Mouse (Mus musculus): ENCODE measurements around the gene Gm20388. TPM values are rescaled to one million over a fixed set of nuclear protein-coding genes. Genes with fewer than 3 reads are reported as not detected.
A peak's percentile ranks its signal among the peaks of the same experiment; 100 is the strongest.

The Gm20388 gene
- total RNA-seq, 1 experiment from 2014 or later = 35.7 TPM

DNA sequence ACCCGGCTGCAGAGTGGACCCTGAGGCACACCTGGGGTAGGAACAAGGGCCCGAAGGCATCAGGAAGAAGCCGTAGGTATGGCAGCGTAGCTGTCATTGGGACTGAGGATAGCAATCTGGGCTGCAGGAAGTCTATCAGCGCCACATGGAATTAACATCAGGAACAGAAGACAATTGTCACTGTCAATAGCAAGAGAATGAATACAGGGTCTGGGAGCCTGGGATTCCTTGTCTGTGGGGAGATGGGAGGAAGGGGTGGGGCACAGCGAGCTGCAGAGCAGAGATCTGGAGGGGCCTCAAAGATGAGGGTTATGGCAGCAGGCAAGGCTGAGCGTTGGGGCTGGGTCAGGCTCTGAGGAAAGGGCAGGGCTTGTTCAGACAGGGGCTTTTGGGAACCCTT lies 903.2 kb downstream of the Gm20388 start:
- no peak for ATAC-seq (replicated peaks; ENCODE audit: low read depth, poor library complexity, severe bottlenecking)

GRCm38 (mm10) chr8:120816371-120816770 lies 905.7 kb downstream of the Gm20388 start:
- no peak for ATAC-seq (replicated peaks; ENCODE audit: low read depth, poor library complexity, severe bottlenecking)

DNA sequence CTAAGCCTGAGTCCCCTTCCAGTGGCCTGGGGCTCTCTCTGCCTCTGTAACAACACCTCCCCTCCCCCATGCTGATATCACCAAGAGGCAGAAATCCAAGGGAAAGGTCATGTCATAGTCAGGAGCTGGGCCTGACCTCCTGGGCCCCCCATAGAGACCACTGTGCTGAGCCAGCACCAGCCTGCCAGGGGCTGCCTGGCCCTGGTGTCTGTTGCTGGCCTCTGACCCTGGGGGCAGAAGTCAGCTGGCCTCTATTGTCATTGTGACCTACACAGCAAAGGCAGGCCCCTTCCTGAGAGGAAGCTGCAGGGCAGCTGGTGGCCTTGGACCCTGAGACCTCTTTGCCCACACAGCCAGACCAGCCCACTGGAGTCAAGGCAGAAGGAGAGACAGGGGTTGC lies 909.3 kb downstream of the Gm20388 start:
- no peak for ATAC-seq (replicated peaks; ENCODE audit: low read depth, poor library complexity, severe bottlenecking)

GRCm38 (mm10) chr8:120821399-120822170 lies 910.9 kb downstream of the Gm20388 start:
- ATAC-seq (replicated peaks; ENCODE audit: low read depth, poor library complexity, severe bottlenecking) = peak; percentile 57

GRCm38 (mm10) chr8:120823331-120823730 lies 912.7 kb downstream of the Gm20388 start:
- peak; percentile 6; the same call in 1 of the 2 replicates for ATAC-seq (replicated peaks; ENCODE audit: low read depth, poor library complexity, severe bottlenecking)

DNA sequence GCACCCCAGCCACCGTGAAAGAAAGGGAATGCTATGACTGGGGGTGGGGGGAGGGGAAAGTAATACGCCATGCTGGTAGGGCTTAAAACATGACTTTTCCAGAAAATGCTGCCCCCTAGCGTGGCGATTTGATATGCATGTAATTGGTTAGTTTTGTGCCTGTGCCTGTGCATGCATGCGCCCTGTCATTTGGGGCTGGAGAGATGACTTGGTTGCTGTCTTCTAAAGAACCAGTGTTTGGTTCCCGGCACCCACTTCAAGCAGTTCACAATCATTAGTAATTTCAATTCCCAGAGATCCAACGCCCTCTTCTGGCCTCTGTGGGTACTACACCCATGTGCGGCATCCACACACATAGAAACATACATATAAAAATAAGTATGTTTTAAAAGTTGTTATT lies 913.2 kb downstream of the Gm20388 start:
- no peak for ATAC-seq (replicated peaks; ENCODE audit: low read depth, poor library complexity, severe bottlenecking)

DNA sequence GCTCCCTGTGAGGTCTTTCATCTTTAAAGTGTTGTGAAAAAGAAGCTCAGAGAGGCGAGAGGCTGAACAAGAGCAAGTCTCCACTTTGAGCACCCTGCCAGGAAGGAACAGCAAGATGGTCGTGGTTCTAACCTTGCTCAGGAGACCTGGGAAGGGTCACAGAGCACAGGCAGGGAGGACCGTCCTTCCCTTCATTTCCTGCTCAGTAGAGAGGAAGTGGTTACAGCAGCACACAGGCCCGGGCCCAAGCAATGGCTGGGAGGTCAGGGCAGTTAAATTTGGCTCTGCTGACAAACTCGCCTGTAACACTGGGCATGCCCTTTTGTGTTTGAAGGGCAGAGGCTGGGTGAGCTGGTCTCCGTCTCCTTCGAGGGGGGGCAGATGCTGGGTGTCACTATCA lies 914.0 kb downstream of the Gm20388 start:
- ATAC-seq (replicated peaks; ENCODE audit: low read depth, poor library complexity, severe bottlenecking) = peak; percentile 48

GRCm38 (mm10) chr8:120828279-120828678 lies 917.6 kb downstream of the Gm20388 start:
- ATAC-seq (replicated peaks; ENCODE audit: low read depth, poor library complexity, severe bottlenecking) = peak; percentile 78

DNA sequence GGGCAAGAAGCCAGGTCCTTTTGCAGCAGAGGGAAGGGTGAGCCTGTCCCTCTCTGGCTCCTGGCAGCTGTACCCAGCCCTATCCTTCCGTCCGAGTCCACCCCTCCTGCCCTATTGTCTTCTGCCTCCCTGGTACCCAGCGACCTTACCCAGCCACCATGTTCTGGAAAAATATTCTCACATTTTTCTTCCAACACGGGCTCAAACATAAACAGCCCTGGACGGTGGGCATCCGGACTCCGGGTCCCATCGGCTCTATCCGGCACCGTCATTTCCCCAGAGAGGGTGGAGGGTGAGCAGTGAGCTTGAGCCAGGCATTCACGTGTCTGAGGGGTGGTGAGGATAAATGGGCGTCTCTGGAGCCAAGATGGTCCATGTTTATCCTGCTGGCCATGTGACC lies 920.0 kb downstream of the Gm20388 start:
- ATAC-seq (replicated peaks; ENCODE audit: low read depth, poor library complexity, severe bottlenecking) = no peak

DNA sequence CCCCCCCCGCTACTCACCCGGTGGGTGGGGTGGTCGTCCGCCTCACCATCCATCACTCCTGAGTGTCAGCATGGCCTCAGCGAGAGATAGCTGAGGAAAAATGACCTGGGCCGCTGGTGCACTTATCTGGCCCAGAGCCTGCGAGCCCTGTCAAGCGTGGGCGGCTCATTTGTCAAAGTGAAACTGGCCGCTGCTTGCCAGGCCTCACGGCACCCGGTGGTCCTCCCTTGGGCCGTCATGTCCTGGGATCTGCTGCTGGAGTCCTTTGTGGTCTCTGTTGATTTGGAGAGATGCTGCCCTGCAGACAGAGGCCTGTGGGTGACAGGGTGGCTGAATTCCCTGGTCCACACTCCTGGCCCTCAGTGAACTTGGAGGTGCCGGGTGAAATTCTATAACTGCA lies 921.4 kb downstream of the Gm20388 start:
- ATAC-seq (replicated peaks; ENCODE audit: low read depth, poor library complexity, severe bottlenecking) = peak; percentile 34

- no peak for ATAC-seq (replicated peaks; ENCODE audit: low read depth, poor library complexity, severe bottlenecking)
These were observed 922.6 kb downstream of the Gm20388 start for GRCm38 (mm10) chr8:120833196-120833595.

DNA sequence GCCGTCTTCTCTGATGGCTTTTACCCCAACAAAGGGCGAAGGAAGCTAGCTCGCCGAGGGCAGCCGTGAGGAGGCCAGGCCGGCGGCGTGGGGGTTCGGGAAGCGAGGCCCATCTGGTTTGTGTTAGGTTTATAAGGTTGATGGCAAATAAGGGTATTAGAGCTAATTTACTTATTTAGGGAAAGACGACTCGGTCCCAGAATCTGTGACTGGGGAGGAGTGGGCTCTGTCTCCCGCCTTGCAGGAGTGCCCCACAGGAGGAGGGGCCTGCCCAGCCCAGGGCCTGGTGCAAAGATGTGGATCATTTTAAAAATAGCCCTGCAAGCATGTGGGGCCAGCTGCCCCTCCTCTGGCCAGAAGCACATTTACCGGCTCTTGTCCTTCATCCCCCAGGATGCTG lies 928.4 kb downstream of the Gm20388 start:
- no peak for ATAC-seq (replicated peaks; ENCODE audit: low read depth, poor library complexity, severe bottlenecking)

DNA sequence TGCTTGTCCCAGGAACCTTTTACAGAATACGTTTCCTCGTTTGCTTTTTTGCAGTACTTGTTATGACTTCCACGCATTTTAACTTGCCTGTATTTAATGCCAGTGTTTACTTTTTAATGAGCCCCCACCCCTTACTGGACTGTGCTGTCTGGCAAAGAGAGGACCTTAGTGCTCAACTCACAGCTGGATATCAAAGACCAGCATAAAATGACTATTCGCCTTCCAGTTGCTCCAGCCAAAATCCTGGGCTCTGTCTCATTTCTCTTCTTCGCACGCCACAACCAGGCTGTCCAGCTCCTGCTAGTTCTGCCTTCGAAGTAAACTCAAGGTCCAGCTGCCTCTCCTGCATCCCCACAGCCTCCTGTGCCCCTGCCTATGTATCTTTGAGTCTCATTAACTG lies 932.4 kb downstream of the Gm20388 start:
- ATAC-seq (replicated peaks; ENCODE audit: low read depth, poor library complexity, severe bottlenecking) = no peak

DNA sequence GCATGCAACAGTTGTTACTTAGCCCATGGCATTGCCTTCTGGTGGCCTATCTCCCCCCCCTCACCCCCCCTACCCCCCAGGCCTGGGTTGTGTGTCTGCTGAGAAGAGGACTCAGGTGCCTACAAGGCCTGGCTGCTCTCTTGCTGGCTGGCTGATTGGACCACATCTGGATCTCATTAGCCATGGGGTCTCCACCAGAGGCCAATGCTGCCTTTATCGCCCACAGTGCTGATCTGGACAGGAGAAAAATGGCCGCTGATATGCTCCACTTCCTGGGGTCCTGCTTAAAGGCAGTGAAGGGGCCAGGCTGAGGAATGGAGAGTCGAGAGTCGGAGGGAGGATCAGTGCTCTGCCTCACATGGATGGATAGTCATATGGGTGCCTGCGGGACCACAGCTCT lies 935.4 kb downstream of the Gm20388 start:
- ATAC-seq (replicated peaks; ENCODE audit: low read depth, poor library complexity, severe bottlenecking) = no peak

- no peak for ATAC-seq (replicated peaks; ENCODE audit: low read depth, poor library complexity, severe bottlenecking)
These were observed 936.6 kb downstream of the Gm20388 start for GRCm38 (mm10) chr8:120847279-120847678.

DNA sequence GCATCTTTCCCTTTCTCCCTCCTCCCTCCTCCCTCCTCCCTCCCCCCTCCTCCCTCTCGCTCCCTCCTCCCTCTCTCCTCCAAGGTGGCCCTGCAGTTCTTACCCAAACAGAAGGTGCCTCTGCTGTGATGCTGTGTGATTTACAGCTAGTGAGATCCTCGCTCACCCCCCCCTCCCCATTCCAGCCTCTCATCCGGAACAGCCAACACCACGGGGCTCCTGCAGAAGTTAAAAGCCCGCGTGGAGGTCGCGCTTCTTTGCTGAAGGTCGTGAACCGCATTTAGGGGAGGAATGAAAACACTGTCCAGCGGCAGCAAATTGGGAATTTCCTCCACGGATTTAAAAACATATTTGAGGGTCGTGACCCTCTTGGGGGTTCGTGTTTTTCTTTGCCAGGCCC lies 937.1 kb downstream of the Gm20388 start:
- no peak for ATAC-seq (replicated peaks; ENCODE audit: low read depth, poor library complexity, severe bottlenecking)

DNA sequence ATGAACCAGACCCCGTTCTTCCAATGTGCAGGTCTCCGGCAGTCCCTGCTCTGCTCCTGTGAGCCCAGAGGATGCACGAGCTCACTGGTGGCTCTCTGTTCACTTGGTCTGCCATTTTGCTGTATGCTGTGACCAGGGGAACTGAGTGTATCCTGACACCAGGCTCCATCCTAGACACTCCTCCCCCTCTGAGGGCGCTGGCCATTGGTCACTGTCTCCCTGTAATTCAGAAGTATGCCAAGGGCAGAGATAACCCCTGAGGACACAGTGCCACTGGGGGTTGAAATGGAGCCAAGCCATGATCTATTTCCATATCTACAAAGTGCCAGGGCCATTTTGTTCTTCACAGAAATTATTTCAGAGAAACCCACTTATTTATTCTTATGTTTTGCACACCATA lies 937.8 kb downstream of the Gm20388 start:
- no peak for ATAC-seq (replicated peaks; ENCODE audit: low read depth, poor library complexity, severe bottlenecking)

- ATAC-seq (replicated peaks; ENCODE audit: low read depth, poor library complexity, severe bottlenecking) = no peak
These were observed 940.8 kb downstream of the Gm20388 start for GRCm38 (mm10) chr8:120851411-120851810.

DNA sequence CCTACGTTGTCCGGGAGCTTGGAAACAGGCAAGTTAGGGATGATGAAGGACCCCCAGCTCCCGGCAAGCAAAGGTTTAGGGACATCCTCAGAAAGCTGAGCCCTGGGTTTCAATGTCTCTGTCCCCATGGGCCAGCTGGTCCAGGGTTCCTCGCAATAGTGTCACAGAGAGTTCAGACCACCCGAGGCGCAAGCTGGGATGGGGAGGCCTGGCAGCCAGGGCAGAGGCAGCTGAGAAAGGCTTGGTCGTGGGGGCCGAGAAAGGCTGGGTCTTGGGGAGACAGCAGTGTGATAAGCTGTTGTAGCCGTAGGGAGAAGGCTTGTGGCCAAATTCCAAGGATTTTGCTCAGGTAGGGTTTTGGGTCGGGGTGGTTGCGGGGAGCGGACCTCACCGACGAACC lies 949.2 kb downstream of the Gm20388 start:
- ATAC-seq (replicated peaks; ENCODE audit: low read depth, poor library complexity, severe bottlenecking) = no peak

DNA sequence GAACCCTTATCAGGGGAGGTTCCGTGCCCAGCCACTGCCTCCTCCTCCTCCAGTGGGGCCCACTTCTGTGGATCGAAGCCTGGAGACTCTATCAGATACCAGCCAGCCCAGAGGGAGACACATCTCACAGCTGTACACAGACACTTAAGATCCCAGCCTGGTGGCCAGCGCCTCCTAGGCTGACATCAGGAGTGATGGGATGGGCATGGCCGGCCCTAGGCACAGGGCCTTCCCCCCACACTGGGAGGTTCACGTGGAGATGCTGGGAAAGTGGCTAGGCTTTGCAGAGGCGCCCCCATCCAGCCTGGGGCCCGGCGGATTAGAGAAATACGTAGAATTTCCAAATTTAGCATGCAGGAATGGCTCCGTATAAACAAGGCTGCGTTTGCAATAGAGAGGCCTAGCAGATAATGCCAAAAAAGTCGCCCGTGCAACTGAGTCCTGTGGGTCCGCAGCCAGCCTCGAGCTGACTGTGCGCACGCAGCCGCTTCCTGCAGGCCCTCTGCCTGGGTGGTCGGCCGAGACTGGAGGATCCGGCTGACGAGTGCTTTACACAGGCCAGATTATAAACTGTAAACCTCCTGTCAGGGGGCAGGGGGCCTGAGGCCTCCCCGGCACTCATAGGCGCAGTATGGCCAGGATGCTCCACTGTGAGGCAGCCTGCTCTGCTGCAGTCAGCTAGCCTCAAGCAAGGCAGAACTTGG lies 949.9 kb downstream of the Gm20388 start:
- ATAC-seq (replicated peaks; ENCODE audit: low read depth, poor library complexity, severe bottlenecking) = no peak

DNA sequence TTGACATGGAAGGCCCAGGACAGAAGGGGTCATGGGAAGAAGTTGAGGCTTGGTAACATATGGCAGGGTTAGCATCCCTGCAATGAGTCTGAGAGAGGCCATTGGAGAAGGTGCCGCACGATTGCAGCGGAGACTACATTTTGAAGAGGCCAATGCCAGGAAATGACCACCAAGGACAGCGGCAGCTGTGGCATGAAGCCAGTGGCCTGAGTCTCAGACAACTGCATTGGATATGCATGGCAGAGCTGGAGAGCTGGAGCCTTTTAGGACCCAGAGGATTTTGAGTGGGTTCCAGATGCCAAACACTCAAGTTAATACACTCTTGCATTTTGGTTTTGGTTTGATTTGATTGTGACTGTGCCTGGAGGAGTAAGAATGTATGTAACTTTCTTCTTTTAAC lies 953.0 kb downstream of the Gm20388 start:
- ATAC-seq (replicated peaks; ENCODE audit: low read depth, poor library complexity, severe bottlenecking) = no peak

GRCm38 (mm10) chr8:120867386-120867785 lies 956.7 kb downstream of the Gm20388 start:
- no peak for ATAC-seq (replicated peaks; ENCODE audit: low read depth, poor library complexity, severe bottlenecking)

Data from common myeloid progenitor, adult 5-6 weeks (primary cell).